Mouse (Mus musculus): ENCODE data around the gene Tpbpb. TPM values are rescaled to one million over a fixed set of nuclear protein-coding genes. Genes with fewer than 3 reads are reported as not detected.
"Not testable (repeated sequence)": the region's sequence is repeated elsewhere in the genome, so short reads cannot be mapped to it uniquely, and the experiment has no call there.

The Tpbpb gene
- not detected in 2 replicates for total RNA-seq (2021)
- long read RNA-seq, result 0 reads

GRCm38 (mm10) chr13:60904780-60905179 is at the start of gene Tpbpb:
Gene Tpbpb, minus strand, starts transcription at chr13:60904880.
- DNase-seq, result not testable (repeated sequence)

GRCm38 (mm10) chr13:60941884-60942283 is 37.2 kb upstream of the Tpbpb start, which contains the start of gene Tpbpa:
Gene Tpbpa, minus strand, starts transcription at chr13:60941984.
- DNase-seq, result not testable (repeated sequence)

GRCm38 (mm10) chr13:60936500-60936901 is 31.8 kb upstream of the Tpbpb start, which contains the start of the genes Gm49391 and Ctla2a:
Gene Gm49391, minus strand, starts transcription at chr13:60936571.
Gene Ctla2a, minus strand, starts transcription at chr13:60936625.
- peak; percentile 10 for DNase-seq

DNA sequence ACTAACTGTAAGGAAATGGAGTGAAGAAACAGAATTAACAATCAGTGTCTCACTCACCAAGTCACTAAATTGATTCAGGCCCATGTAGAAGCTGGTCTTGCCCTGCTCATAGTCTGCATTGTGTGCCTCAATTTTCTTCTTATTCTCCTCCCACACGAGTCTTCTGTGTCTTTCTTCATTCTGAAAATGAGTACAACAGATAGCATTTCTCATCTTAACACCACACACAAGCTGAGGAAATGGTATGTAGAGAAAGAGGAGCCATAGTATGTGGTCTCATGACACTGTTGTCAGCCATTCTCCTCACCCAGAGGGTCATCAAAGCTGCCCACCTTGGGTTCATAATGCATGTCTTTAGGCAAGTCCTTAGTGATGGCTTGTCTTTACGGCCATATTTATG is 30.8 kb upstream of the Tpbpb start, which contains the start of gene Gm49393:
Gm49393 (minus strand) TSS at position 101 of the 400 bp plus-strand sequence.
- not testable (repeated sequence) for DNase-seq

GRCm38 (mm10) chr13:60897328-60897727 is 7.4 kb downstream of the Tpbpb start, which contains the start of gene Ctla2b:
Gene Ctla2b, minus strand, starts transcription at chr13:60897447.
- DNase-seq, result peak; percentile 13

GRCm38 (mm10) chr13:60896794-60897193 is 7.9 kb downstream of the Tpbpb start, which contains the start of gene Gm49392:
Gene Gm49392, minus strand, starts transcription at chr13:60896894.
- DNase-seq, result not testable (repeated sequence)

DNA sequence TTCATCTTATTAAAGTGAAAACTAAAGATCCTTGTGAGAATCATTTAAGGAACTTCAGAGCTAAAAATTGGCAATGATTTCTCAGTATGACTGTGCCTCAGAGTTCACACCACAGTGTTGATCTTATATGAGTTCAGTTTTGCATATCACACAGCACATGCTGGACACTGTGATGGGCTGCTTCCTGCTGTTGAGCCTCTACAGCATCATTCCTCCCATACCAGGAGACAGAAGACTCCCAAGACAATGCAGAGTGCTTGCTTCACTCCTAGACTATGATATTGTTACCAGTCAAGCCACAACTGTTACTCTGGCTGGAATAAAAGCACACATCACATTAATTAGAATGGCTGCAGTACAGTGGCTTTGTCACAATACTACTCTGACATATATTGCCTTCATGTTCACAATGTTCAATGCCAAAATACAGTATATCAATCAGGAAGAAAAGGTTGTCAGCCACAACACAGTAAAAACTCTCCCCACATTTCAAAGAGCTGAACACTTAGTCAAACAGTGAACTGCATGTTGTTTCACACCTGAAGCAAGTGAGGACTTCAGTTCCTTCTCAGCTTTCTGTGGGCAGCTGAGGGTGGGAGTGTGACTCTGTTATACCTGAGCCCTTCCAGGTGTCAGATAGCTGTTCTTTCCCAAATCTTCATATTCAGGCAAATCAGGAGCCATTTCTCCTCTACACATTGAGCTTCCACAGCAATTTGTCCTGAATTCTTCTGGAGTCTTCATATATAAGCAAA is 9.1 kb downstream of the Tpbpb start:
- no peak for DNase-seq

- DNase-seq, result no peak
Measured at GRCm38 (mm10) chr13:60892301-60892700, 12.4 kb downstream of the Tpbpb start.

DNA sequence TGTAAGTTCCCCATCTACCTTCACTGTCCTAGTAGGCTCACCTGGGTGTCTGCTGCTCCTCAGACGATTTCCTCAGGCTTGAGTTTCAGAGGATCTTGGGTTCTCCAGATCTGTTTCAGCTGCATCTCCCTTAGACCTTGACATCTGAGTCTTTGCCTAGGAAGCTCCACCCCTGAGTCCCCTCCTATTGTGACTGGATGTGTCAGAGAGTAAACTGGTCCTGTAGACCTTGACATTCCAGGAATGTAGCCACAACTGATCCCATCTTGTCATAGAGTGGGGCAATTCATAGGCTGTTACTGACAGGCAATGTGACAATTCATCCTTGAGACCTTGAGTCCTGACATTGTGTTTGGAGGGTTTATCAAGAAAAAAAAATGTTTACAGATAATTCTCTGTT is 40.4 kb downstream of the Tpbpb start, which contains the start of gene 4930486L24Rik:
4930486L24Rik (minus strand) TSS at position 195 of the 400 bp plus-strand sequence.
- no peak for DNase-seq

Other genes starting within 250 kb of the Tpbpb start
- gene BC051665, start 118.5 kb downstream of the Tpbpb start, total RNA-seq (2021), result not detected in 2 replicates
- not detected in 2 replicates for gene Ctsll3, start 102.0 kb downstream of the Tpbpb start, total RNA-seq (2021)
- 177 and 206 TPM in 2 replicates for gene 4930486L24Rik, start 40.4 kb downstream of the Tpbpb start, total RNA-seq (2021)
- gene Gm49392, start 8.0 kb downstream of the Tpbpb start, total RNA-seq (2021), result not detected in 2 replicates
- 3.2 and 4.0 TPM in 2 replicates for gene Ctla2b, start 7.4 kb downstream of the Tpbpb start, total RNA-seq (2021)
- 1.6 TPM in 1 of 2 replicates, not detected in the other for gene Gm49393, start 30.7 kb upstream of the Tpbpb start, total RNA-seq (2021)
- 0.94 TPM in 1 of 2 replicates, not detected in the other for gene Gm49391, start 31.7 kb upstream of the Tpbpb start, total RNA-seq (2021)
- 23.6 and 28.2 TPM in 2 replicates for gene Ctla2a, start 31.7 kb upstream of the Tpbpb start, total RNA-seq (2021)
- gene Tpbpa, start 37.1 kb upstream of the Tpbpb start, total RNA-seq (2021), result not detected in 2 replicates
- not detected in 2 replicates for gene Ctsj, start 101.1 kb upstream of the Tpbpb start, total RNA-seq (2021)
- gene Ctsq, start 135.8 kb upstream of the Tpbpb start, total RNA-seq (2021), result not detected in 2 replicates

Data from adrenal gland, postnatal 25 days (tissue).